Mouse (Mus musculus) kidney, postnatal 10 days (tissue): ENCODE measurements around the gene Eif3k.
A peak's percentile ranks its signal among the peaks of the same experiment; 100 is the strongest.
"Not testable (repeated sequence)": the region's sequence is repeated elsewhere in the genome, so short reads cannot be mapped to it uniquely, and the experiment has no call there.

Experiments
- DNase-seq: peaks from one replicate; pipeline ENCODE4 v3.0.0; 2021; ENCODE audit warnings: mixed read lengths

Eif3k gene

DNA sequence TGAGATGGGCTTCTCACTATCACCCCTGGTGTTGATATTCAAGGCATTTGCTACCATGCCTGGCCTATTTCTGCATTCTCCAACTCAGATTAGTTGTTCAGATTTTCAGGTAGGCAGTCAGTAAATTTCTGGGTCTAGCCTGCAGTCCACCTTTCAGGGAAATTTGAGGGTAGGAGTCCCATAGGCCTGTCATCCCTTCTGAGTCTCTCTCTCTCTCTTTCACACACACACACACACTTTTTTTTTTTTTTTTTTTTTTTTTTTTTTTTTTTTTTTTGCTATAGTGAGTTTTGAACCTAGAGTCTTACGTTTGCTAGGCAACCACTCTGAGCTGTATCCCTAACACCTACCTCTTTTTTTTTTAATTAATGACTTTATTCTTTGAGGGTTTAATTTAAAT, 2.8 kb upstream of the Eif3k start:
- DNase-seq: no peak

DNA sequence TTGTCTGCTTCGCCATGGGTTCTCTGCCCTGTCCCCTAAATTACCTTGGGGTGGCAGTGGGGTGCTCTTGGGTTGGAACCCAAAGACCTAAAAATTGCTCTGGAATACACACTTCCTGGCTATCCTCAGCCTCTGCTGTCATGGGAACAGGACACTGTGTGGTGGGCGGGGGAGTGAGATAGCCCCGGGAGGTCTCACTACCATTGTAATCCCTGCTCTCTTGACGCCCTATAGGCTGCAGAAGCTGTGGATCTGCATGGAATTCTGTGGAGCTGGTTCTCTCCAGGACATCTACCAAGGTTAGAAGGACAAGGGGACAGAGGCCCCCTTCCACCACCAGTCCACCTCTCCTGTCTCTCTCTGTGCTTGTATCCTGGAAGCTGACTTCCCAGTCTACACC, 2.2 kb upstream of the Eif3k start:
- no peak for DNase-seq

GRCm38 (mm10) chr7:28983141-28983564, 1.5 kb upstream of the Eif3k start:
- DNase-seq: no peak

- DNase-seq: peak; percentile 56
Observed at GRCm38 (mm10) chr7:28982274-28983013, 780 bp upstream of the Eif3k start.

DNA sequence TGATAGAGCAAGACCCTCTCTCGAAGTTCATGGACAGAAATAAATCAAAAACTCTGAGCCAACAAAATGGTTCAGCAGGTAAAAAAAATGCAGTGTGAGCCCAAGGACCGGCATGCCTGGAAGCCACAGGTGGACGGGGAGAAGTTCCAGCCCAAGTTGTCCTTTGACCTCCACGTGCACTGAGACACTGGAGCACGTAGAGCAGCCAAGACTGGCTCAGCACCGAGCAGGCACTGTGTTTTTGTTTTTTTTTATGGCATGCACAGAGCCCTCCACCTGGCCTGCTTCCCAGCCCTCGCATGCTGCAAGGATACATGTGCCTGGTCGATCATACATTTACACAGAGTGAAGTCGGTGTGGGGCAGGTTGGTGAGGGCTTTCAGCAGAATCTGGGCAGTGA, 4.1 kb downstream of the Eif3k start:
- DNase-seq: peak; percentile 60

- DNase-seq: peak; percentile 33
Observed at GRCm38 (mm10) chr7:28973025-28973424, 8.6 kb downstream of the Eif3k start.

DNA sequence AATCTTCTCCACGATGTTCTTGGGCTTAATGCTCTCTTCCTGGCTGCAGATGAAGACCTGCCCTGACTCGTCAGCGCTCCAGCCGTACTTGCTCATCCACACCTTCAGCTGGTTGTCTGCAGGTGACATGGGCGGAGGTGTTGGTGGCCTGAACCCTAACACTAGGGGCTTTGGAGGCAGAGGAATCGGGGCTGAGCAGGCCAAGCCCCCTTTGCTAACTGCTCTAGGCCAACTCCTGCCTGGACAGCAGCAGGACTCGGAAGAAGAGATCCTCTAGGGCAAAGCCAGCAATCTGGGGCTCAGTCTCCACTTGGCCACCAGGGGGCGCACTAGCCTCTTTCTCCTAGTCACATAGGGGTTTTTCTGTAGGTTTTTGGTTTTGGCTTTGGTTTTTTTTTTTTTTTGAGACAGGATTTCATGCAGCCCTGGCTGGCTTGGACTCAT, 9.1 kb downstream of the Eif3k start:
- peak; percentile 92 for DNase-seq

GRCm38 (mm10) chr7:28971770-28972269, 9.8 kb downstream of the Eif3k start:
- peak; percentile 53 for DNase-seq

DNA sequence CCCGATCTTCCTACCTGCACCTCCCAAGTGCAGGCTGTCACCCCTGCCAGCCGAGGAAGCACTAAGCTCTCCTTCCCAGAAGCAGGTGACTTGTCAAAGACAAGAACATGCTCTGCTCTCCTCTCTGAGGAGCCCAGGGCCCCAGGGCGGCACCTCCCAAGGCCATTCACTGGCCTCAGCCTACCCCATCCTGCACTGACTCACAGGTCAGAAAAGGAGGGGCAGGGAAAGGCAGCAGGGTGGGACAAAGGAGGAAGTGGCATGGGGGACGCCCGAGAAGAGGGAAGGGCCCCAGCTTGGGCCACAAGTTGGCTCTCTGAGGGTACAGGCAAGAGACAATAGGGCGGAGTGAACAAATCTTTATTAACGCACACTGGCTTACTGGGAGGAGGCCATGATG, 10.6 kb downstream of the Eif3k start:
- DNase-seq: no peak

- peak; percentile 70 for DNase-seq
Observed at GRCm38 (mm10) chr7:28969672-28970394, 11.8 kb downstream of the Eif3k start.

DNA sequence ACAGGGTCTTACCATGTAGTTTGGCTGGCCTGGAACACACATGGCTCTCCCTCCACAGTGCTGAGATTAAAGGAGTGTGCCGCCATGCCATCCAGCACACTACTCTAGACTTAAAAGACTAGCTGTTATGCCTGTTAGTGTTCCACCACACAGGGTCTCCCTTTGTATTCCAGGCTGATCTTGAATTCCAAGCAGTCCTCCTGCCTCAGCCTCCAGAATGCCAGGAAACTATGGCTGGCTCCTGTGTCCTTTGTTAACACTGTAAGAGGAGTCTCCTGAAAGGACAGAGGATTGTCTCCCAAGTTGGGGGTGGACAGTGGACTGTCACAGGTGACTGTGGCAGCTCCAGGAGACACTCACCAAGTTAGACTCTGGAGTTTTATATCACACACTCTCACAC, 12.4 kb downstream of the Eif3k start:
- DNase-seq: no peak

- DNase-seq: not testable (repeated sequence)
Observed at GRCm38 (mm10) chr7:28968120-28968519, 13.5 kb downstream of the Eif3k start.

- DNase-seq: no peak
Observed at GRCm38 (mm10) chr7:28966751-28967505, 14.7 kb downstream of the Eif3k start.

DNA sequence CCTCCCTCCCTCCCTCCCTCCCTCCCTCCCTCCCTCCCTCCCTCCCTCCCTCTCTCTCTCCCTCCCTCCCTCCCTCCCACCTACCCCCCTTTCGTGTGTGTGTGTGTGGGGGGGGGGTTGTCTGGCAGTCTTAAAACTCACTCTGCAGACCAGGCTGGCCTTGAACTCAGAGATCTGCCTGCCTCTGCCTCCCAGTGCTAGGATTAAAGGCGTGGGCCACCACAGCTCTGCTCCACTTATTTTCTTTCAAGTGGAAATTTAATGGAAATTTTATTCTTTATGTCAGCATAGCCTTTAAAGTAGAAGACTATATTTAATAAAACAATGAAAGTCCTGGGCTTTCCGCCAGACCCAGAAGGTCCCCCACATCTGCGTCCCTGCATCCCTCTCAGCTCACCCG, 15.5 kb downstream of the Eif3k start:
- no peak for DNase-seq

DNA sequence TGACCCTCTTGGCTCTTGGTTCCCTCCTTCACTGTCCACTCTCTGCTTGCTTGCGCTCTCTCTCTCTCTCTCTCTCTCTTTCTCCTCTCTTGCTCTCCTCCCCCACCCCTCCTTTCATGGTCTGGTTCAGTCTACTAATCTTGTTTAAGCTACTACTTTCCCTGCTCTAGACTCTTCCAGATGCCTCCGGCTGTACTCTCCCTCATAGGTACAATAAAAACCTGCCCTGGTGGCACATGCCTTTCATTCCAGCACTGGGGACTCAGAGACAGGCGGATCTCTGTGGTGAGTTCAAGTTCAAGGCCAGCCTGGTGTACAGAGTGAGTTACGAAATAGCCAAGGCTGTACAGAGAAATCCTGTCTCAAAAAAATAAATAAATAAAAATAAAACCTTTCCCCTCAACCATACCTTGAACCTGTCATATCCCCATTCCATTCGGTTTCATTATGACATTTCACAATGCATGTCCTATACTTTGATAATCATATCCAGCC, 16.3 kb downstream of the Eif3k start:
- DNase-seq: no peak

- DNase-seq: no peak
Observed at GRCm38 (mm10) chr7:28963399-28963923, 18.2 kb downstream of the Eif3k start.

DNA sequence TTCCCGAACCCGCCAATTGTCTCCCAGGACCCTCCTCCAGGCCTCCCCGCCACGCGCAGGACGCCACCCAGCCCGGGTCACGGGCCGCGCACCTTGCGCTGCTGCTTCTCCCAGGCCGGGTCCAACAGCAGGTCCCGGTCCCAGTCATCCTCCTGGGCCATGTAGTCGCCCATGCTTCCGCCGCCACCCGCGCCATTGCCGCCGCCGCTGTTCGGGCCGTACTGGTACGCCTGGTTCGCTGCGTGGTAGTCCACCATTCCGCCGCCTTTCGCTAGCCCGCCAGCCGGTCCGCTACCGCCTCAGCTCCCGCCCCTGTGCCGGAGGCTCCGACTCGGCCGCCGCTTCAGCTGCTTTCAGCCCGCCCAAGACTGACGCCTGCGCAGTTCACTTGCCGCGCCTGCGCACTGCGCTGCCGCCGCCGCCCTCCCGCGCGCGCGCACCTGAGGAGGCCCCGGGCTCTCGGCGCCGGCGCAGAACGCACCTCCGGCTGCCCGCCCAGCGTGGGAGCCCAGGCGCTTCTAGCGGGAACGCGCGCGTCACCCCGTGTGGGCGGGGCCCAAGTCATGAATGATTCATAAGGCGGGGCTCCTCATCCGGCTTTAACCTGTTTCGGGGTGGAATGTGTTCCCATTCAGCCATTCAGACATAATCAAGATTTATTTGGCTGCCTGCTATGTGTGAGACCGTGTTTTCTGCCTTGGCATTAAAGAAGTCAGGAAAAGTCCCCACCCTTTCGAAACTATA, 19.6 kb downstream of the Eif3k start, which contains the start of gene Actn4:
Actn4 (minus strand) TSS at position 414 of the 744 bp plus-strand sequence.
- DNase-seq: peak; percentile 100

DNA sequence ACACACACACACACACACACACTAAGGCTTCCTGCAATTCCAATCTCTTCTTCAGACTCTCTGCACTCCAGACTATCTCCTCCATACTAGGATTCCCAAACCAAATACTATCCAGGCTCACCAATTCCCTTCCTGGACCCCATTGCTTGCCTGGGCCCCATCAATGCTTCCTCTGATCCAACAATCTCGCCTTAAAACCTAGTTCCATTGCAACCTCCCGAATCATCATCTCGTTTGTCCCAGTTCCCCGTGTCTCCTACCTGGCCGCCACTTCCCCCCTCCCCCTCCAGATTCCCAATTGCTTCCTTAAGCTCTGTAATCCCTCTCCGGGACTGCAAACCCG, 20.1 kb downstream of the Eif3k start:
- DNase-seq: no peak

GRCm38 (mm10) chr7:28960354-28961046, 21.2 kb downstream of the Eif3k start:
- DNase-seq: peak; percentile 59

GRCm38 (mm10) chr7:28959505-28960045, 22.1 kb downstream of the Eif3k start:
- no peak for DNase-seq

DNA sequence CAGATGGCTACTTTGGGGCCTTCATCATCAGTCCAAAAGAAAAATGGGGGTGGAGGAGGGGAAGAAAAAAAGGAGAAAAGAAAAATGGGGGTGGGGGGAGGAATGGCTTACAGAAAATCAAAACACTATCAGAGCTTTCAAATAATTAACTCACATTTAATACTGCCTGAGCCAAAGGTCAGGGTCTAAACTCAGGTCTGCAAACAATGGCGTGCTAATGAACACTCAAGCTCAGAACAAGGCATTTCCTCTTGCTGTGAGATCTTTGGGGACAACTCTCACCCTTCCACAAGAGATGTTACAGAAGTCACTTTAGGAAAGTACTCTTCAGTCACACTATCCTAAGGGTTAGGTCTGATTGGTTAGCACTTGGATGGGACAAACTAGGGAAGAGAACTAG, 22.9 kb downstream of the Eif3k start:
- DNase-seq: no peak
